28 mouse cellular contexts compared by ENCODE assay signal in genomic region chr1:124152101-124152500, GRCm38 (mm10).
"Had no signal": no experiment of that assay in that cellular context is flagged by ENCODE, and none has a peak within 500 bp of the region (broad histone marks: within the 10 kb centered on the region; RNA-seq: fewer than 3 reads in every experiment).

No protein-coding gene starts in this region.

- ATAC-seq: hindbrain, embryonic 16.5 days; inflammation-experienced regulatory T-cells, adult 6 months; intestine, embryonic 15.5 days; intestine, postnatal 0 days; liver, embryonic 12.5 days had no signal

- H3K9ac ChIP-seq: heart, embryonic 12.5 days; hindbrain, embryonic 12.5 days; hindbrain, embryonic 14.5 days; intestine, embryonic 15.5 days; limb, embryonic 13.5 days; limb, embryonic 15.5 days; liver, embryonic 12.5 days; liver, embryonic 14.5 days had no signal

- H3K4me1 ChIP-seq: heart, embryonic 10.5 days; heart, embryonic 12.5 days; hindbrain, embryonic 10.5 days; hindbrain, embryonic 12.5 days; intestine, embryonic 15.5 days; limb, embryonic 13.5 days; limb, embryonic 15.5 days; liver, embryonic 12.5 days had no signal

- H3K4me2 ChIP-seq: heart, embryonic 12.5 days; hindbrain, embryonic 12.5 days; hindbrain, embryonic 14.5 days; intestine, embryonic 15.5 days; limb, embryonic 13.5 days; limb, embryonic 15.5 days; liver, embryonic 12.5 days had no signal

- H3K27me3 ChIP-seq: heart, embryonic 12.5 days; hindbrain, embryonic 12.5 days; intestine, embryonic 15.5 days; limb, embryonic 13.5 days; limb, embryonic 15.5 days; liver, embryonic 12.5 days had no signal

- H3K4me3 ChIP-seq: gastrocnemius, adult 2 months; heart, embryonic 10.5 days; heart, embryonic 12.5 days; hindbrain, embryonic 10.5 days; hindbrain, embryonic 12.5 days; intestine, embryonic 15.5 days; layer of hippocampus, adult 2 months; limb, embryonic 13.5 days; limb, embryonic 15.5 days; liver, embryonic 12.5 days had no signal

- H3K36me3 ChIP-seq: heart, embryonic 10.5 days; heart, embryonic 12.5 days; hindbrain, embryonic 10.5 days; hindbrain, embryonic 12.5 days; intestine, embryonic 15.5 days; limb, embryonic 13.5 days; limb, embryonic 15.5 days; liver, embryonic 12.5 days had no signal

- H3K27ac ChIP-seq: gastrocnemius, adult 2 months; heart, embryonic 10.5 days; hindbrain, embryonic 10.5 days; hindbrain, embryonic 12.5 days; hindbrain, embryonic 14.5 days; intestine, embryonic 15.5 days; layer of hippocampus, adult 2 months; limb, embryonic 13.5 days; limb, embryonic 15.5 days; liver, embryonic 12.5 days; liver, embryonic 14.5 days had no signal

- DNase-seq: gastrocnemius, adult 2 months; gastrocnemius, postnatal 10 days; gastrocnemius, postnatal 25 days; heart, adult 18-20 months; heart, postnatal 10 days; heart, postnatal 4 days; kidney, adult 18-20 months; kidney, adult 8-10 months; kidney, postnatal 10 days; kidney, postnatal 25 days; kidney, postnatal 4 days; layer of hippocampus, adult 9-11 months; layer of hippocampus, postnatal 36 days; left cerebral cortex, postnatal 4 days had no signal

- H3K9me3 ChIP-seq: heart, embryonic 10.5 days; heart, embryonic 12.5 days; hindbrain, embryonic 10.5 days; hindbrain, embryonic 12.5 days; intestine, embryonic 15.5 days; limb, embryonic 13.5 days; limb, embryonic 15.5 days; liver, embryonic 12.5 days had no signal
